Mouse (Mus musculus) small intestine, adult 2 months (tissue): ENCODE measurements at regions not wholly inside any gene's neighbourhood (a gene's known extent, or its start where the extent isn't known, plus 50 kb on each side); places are given as distances from the start of the nearest gene placed in this dataset.

Source experiments
- H3K27ac ChIP-seq: fragments of 200-500 bp; 2 replicates; pipeline ENCODE4 v1.5.1; 2012; ENCODE audit warnings: low read depth, low read length, control low read depth, inconsistent platforms; ENCODE audit not compliant: insufficient read depth
- H3K27me3 ChIP-seq: fragments of 200-500 bp; 2 replicates; pipeline ENCODE4 v1.6.1; 2012; ENCODE audit warnings: mild to moderate bottlenecking, moderate library complexity, low read length, inconsistent platforms; ENCODE audit not compliant: control insufficient read depth, insufficient read depth
- H3K36me3 ChIP-seq: fragments of 200-500 bp; 2 replicates; pipeline ENCODE4 v1.6.1; 2012; ENCODE audit warnings: mild to moderate bottlenecking, low read length, control low read depth, inconsistent platforms; ENCODE audit not compliant: control insufficient read depth, insufficient read depth
- H3K4me1 ChIP-seq: fragments of 200-500 bp; 2 replicates; pipeline ENCODE4 v1.6.1; 2012; ENCODE audit warnings: low read length, inconsistent platforms, mixed read lengths; ENCODE audit not compliant: control insufficient read depth, insufficient read depth, insufficient read length
- H3K4me3 ChIP-seq: fragments of 200-500 bp; 2 replicates; pipeline ENCODE4 v1.5.1; 2012; ENCODE audit warnings: low read depth, mild to moderate bottlenecking, control low read depth, inconsistent platforms, low read length, moderate library complexity
- CTCF ChIP-seq: fragments of 200-500 bp; IDR thresholded peaks from 2 replicates; pipeline ENCODE4 v1.5.1; 2012; ENCODE audit warnings: low read depth, mild to moderate bottlenecking, control low read depth, inconsistent platforms, low read length, moderate library complexity, mixed read lengths; ENCODE audit not compliant: insufficient replicate concordance, insufficient read length; ENCODE audit errors: extremely low read depth
- POLR2A ChIP-seq: fragments of 200-500 bp; IDR thresholded peaks from 2 replicates; pipeline ENCODE4 v1.6.1; 2012; ENCODE audit warnings: low read depth, mild to moderate bottlenecking, control low read depth, inconsistent platforms, low read length, moderate library complexity
- WGBS: fragments of 180-500 bp; shearing (Covaris S2); methylation state at CpG from one replicate; pipeline ENCODE4 v1.1.7; 2018; 5-methylcytosine and 5-hydroxymethylcytosine counted together

GRCm38 (mm10) chr6:117330726-117331360, 162.5 kb downstream of the Cxcl12 start:
- no peaks in the 10 kb centered on the region for H3K36me3 ChIP-seq
- H3K27me3 ChIP-seq: no peaks in the 10 kb centered on the region; the same call in 1 of the 2 replicates
- no peak overlapping the region for H3K4me3 ChIP-seq
- TF ChIP-seq POLR2A (no peak), CTCF (no peak)
- H3K4me1 ChIP-seq: no peaks in the 10 kb centered on the region
- WGBS: 46% methylated on average over 5 of the region's 5 CpGs
- H3K27ac ChIP-seq: no peak overlapping the region

DNA sequence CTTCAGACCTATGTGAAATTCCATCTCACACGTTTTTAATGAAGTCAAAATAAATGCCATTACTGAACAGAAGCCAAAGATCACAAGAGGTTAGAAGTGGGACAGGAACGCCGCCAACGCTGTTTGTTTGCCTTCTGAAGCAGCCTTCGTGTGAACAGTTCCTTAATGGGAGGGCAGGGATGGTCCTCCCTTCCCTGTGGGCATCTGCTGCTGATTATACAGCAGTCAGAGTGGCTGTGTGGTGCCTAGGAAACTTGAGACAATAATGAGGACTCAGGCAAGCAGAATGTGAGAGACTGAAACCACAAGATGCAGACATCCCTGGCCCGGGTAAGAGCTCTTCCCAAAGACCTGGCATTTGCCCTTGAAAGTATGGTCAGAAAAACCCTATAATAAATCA, 164.3 kb downstream of the Cxcl12 start:
- WGBS: 34% methylated on average over 6 of the region's 6 CpGs
- no peaks in the 10 kb centered on the region for H3K4me1 ChIP-seq
- H3K27ac ChIP-seq: no peak overlapping the region
- TF ChIP-seq CTCF (no peak), POLR2A (no peak)
- no peaks in the 10 kb centered on the region for H3K36me3 ChIP-seq
- H3K4me3 ChIP-seq: no peak overlapping the region
- no peaks in the 10 kb centered on the region for H3K27me3 ChIP-seq

- TF ChIP-seq POLR2A (no peak), CTCF (no peak)
- Histone ChIP-seq H3K27me3 (no peaks in the 10 kb centered on the region), H3K27ac (no peak overlapping the region), H3K4me1 (no peaks in the 10 kb centered on the region), H3K4me3 (no peak overlapping the region), H3K36me3 (no peaks in the 10 kb centered on the region)
- 95% methylated on average over 3 of the region's 3 CpGs for WGBS
These were observed 173.8 kb downstream of the Cxcl12 start for GRCm38 (mm10) chr6:117342123-117342522.

DNA sequence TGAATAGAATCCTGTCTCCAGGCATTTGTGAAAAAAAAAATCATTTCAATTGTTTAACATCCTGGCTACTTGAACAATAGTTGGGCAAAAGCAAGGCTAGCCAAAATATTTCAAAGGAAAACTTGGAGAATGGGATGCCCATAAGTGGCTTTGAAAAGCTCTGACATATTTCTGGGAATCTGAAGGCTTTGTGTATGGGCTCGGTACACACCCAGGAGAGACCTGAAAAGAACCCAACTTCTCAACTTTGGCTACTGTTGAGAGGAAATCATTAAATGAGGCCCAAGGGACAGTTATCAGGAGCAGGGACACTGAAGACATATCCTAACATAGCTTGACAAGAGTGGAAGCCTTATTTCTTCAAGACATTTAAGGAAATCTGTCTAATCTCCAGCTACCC, 179.0 kb downstream of the Cxcl12 start:
- no peak overlapping the region for H3K4me3 ChIP-seq
- no peaks in the 10 kb centered on the region for H3K4me1 ChIP-seq
- H3K27ac ChIP-seq: no peak overlapping the region
- H3K36me3 ChIP-seq: no peaks in the 10 kb centered on the region
- 89% methylated on average over 1 of the region's 1 CpGs for WGBS
- no peak for TF ChIP-seq POLR2A
- no peak for TF ChIP-seq CTCF
- no peaks in the 10 kb centered on the region for H3K27me3 ChIP-seq

DNA sequence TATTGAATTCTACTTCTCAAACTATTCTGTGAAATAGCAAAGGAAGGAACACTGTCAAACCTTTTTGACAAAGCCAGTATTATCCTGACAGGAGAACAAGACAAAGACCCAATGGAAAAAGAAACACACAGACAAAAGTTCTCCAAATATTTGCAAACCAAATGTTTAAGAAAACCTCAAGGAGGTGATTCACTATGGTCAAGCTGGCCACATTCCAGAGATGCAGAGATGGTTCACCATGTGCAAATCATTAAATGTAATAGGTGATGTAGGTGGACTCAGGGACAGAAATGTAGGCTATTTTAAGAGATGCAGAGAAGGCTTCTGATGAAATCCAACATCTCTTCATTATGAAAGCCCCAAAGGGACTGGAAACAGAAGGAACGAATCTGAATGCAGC, 183.5 kb downstream of the Cxcl12 start:
- WGBS: 61% methylated on average over 1 of the region's 1 CpGs
- no peak for TF ChIP-seq CTCF
- no peak for TF ChIP-seq POLR2A
- H3K4me3 ChIP-seq: no peak overlapping the region
- no peak overlapping the region for H3K27ac ChIP-seq
- H3K4me1 ChIP-seq: no peaks in the 10 kb centered on the region
- no peaks in the 10 kb centered on the region for H3K36me3 ChIP-seq
- no peaks in the 10 kb centered on the region for H3K27me3 ChIP-seq

DNA sequence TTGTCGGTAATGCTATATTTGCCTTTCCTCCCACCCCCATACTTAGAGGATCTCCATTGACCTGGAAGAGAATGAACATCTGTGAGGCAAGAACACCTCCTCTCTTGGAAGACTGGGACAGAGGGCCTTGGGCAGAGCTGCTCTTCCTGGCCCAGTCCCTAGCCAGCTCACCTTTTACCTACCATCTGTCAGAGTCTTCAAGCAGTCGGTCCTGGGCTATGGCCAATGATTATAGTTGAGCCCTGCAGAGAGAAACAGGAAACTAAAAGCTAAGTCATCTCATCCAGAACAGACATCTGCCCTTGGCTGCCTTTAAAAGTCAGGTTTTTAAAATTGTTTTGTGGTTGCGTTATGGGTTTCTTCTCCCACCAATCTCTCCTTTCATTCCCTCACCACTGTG, 184.8 kb downstream of the Cxcl12 start:
- no peaks in the 10 kb centered on the region for H3K36me3 ChIP-seq
- TF ChIP-seq POLR2A (no peak), CTCF (no peak)
- WGBS: 95% methylated on average over 3 of the region's 3 CpGs
- no peak overlapping the region for H3K4me3 ChIP-seq
- H3K27me3 ChIP-seq: no peaks in the 10 kb centered on the region
- H3K27ac ChIP-seq: no peak overlapping the region
- H3K4me1 ChIP-seq: no peaks in the 10 kb centered on the region

GRCm38 (mm10) chr6:117356101-117356500, 187.8 kb downstream of the Cxcl12 start:
- H3K4me3 ChIP-seq: no peak overlapping the region
- no peak for TF ChIP-seq POLR2A
- TF ChIP-seq CTCF: no peak
- WGBS: 98% methylated on average over 1 of the region's 1 CpGs

More at GRCm38 (mm10) chr6:117356101-117356500, 187.8 kb downstream of the Cxcl12 start:
- no peaks in the 10 kb centered on the region for H3K4me1 ChIP-seq
- no peaks in the 10 kb centered on the region for H3K27me3 ChIP-seq
- no peak overlapping the region for H3K27ac ChIP-seq
- no peaks in the 10 kb centered on the region for H3K36me3 ChIP-seq
